Mouse (Mus musculus): Measurements from ENCODE around the gene Spert. TPM values are rescaled to one million over a fixed set of nuclear protein-coding genes. Genes with fewer than 3 reads are reported as not detected.

Gene Spert
- polyA plus RNA-seq, 1 experiment from 2014 or later = not detected

- Histone ChIP-seq H3K36me3 (ENCODE audit: insufficient read depth, low read length) (no peaks in the 10 kb centered on the region), H3K27me3 (ENCODE audit: insufficient read depth, low read length) (no peaks in the 10 kb centered on the region), H3K9me3 (replicated peaks; ENCODE audit: low read length) (no peaks in the 10 kb centered on the region), H3K4me2 (ENCODE audit: low read length) (no peak overlapping the region), H3K4me1 (replicated peaks; ENCODE audit: insufficient read depth, low read length) (no peaks in the 10 kb centered on the region), H3K9ac (ENCODE audit: low read depth, low read length) (no peak overlapping the region), H3K4me3 (replicated peaks; ENCODE audit: low read depth, low read length) (no peak overlapping the region), H3K27ac (no peak overlapping the region)
- 93% methylated on average over 8 of the region's 8 CpGs for WGBS
- no peak for DNase-seq (ENCODE audit: low spot score)
- ATAC-seq (replicated peaks; ENCODE audit: low FRiP score, low read depth) = no peak
- no peak for TF ChIP-seq CTCF (IDR thresholded peaks at IDR 0.05; ENCODE audit: low read depth)
Measured at GRCm38 (mm10) chr14:75628870-75629269, 36.0 kb upstream of the Spert start.

GRCm38 (mm10) chr14:75622984-75623383 is 30.1 kb upstream of the Spert start:
- H3K4me2 ChIP-seq (ENCODE audit: low read length) = no peak overlapping the region
- no peak overlapping the region for H3K9ac ChIP-seq (ENCODE audit: low read depth, low read length)
- no peak for TF ChIP-seq CTCF (IDR thresholded peaks at IDR 0.05; ENCODE audit: low read depth)
- H3K4me1 ChIP-seq (replicated peaks; ENCODE audit: insufficient read depth, low read length) = no peaks in the 10 kb centered on the region
- no peaks in the 10 kb centered on the region for H3K27me3 ChIP-seq (ENCODE audit: insufficient read depth, low read length)
- no peak overlapping the region for H3K4me3 ChIP-seq (replicated peaks; ENCODE audit: low read depth, low read length)
- WGBS = 68% methylated on average over 7 of the region's 7 CpGs
- no peaks in the 10 kb centered on the region for H3K9me3 ChIP-seq (replicated peaks; ENCODE audit: low read length)
- no peak overlapping the region for H3K27ac ChIP-seq
- ATAC-seq (replicated peaks; ENCODE audit: low FRiP score, low read depth) = no peak
- no peaks in the 10 kb centered on the region for H3K36me3 ChIP-seq (ENCODE audit: insufficient read depth, low read length)
- no peak for DNase-seq (ENCODE audit: low spot score)

GRCm38 (mm10) chr14:75616375-75616774 is 23.5 kb upstream of the Spert start:
- H3K36me3 ChIP-seq (ENCODE audit: insufficient read depth, low read length) = no peaks in the 10 kb centered on the region
- no peak for TF ChIP-seq CTCF (IDR thresholded peaks at IDR 0.05; ENCODE audit: low read depth)
- H3K4me3 ChIP-seq (replicated peaks; ENCODE audit: low read depth, low read length) = no peak overlapping the region
- no peak overlapping the region for H3K4me2 ChIP-seq (ENCODE audit: low read length)
- no peaks in the 10 kb centered on the region for H3K4me1 ChIP-seq (replicated peaks; ENCODE audit: insufficient read depth, low read length)
- 76% methylated on average over 6 of the region's 6 CpGs for WGBS
- H3K9ac ChIP-seq (ENCODE audit: low read depth, low read length) = no peak overlapping the region
- no peaks in the 10 kb centered on the region for H3K9me3 ChIP-seq (replicated peaks; ENCODE audit: low read length)
- no peaks in the 10 kb centered on the region for H3K27me3 ChIP-seq (ENCODE audit: insufficient read depth, low read length)
- ATAC-seq (replicated peaks; ENCODE audit: low FRiP score, low read depth) = no peak
- no peak for DNase-seq (ENCODE audit: low spot score)
- H3K27ac ChIP-seq = no peak overlapping the region

- Histone ChIP-seq H3K9ac (ENCODE audit: low read depth, low read length) (no peak overlapping the region), H3K9me3 (replicated peaks; ENCODE audit: low read length) (no peaks in the 10 kb centered on the region), H3K27me3 (ENCODE audit: insufficient read depth, low read length) (no peaks in the 10 kb centered on the region), H3K4me1 (replicated peaks; ENCODE audit: insufficient read depth, low read length) (no peaks in the 10 kb centered on the region), H3K4me2 (ENCODE audit: low read length) (no peak overlapping the region), H3K27ac (no peak overlapping the region), H3K36me3 (ENCODE audit: insufficient read depth, low read length) (no peaks in the 10 kb centered on the region), H3K4me3 (replicated peaks; ENCODE audit: low read depth, low read length) (no peak overlapping the region)
- ATAC-seq (replicated peaks; ENCODE audit: low FRiP score, low read depth) (no peak), DNase-seq (ENCODE audit: low spot score) (no peak)
- no peak for TF ChIP-seq CTCF (IDR thresholded peaks at IDR 0.05; ENCODE audit: low read depth)
- WGBS = 86% methylated on average over 2 of the region's 2 CpGs
Measured at GRCm38 (mm10) chr14:75609176-75609575, 16.3 kb upstream of the Spert start.

GRCm38 (mm10) chr14:75583870-75584269 is 9.0 kb downstream of the Spert start:
- no peak overlapping the region for H3K27ac ChIP-seq
- H3K4me1 ChIP-seq (replicated peaks; ENCODE audit: insufficient read depth, low read length) = no peaks in the 10 kb centered on the region
- no peak overlapping the region for H3K4me2 ChIP-seq (ENCODE audit: low read length)
- no peaks in the 10 kb centered on the region for H3K9me3 ChIP-seq (replicated peaks; ENCODE audit: low read length)
- H3K36me3 ChIP-seq (ENCODE audit: insufficient read depth, low read length) = no peaks in the 10 kb centered on the region
- ATAC-seq (replicated peaks; ENCODE audit: low FRiP score, low read depth) = no peak
- 77% methylated on average over 12 of the region's 12 CpGs for whole genome bisulfite sequencing
- DNase-seq (ENCODE audit: low spot score) = no peak
- no peak overlapping the region for H3K9ac ChIP-seq (ENCODE audit: low read depth, low read length)
- H3K4me3 ChIP-seq (replicated peaks; ENCODE audit: low read depth, low read length) = no peak overlapping the region
- H3K27me3 ChIP-seq (ENCODE audit: insufficient read depth, low read length) = no peaks in the 10 kb centered on the region
- no peak for TF ChIP-seq CTCF (IDR thresholded peaks at IDR 0.05; ENCODE audit: low read depth)

- no peak for DNase-seq (ENCODE audit: low spot score)
- no peak overlapping the region for H3K9ac ChIP-seq (ENCODE audit: low read depth, low read length)
- H3K4me3 ChIP-seq (replicated peaks; ENCODE audit: low read depth, low read length) = no peak overlapping the region
- no peak for TF ChIP-seq CTCF (IDR thresholded peaks at IDR 0.05; ENCODE audit: low read depth)
- H3K27ac ChIP-seq = no peak overlapping the region
- no peak for ATAC-seq (replicated peaks; ENCODE audit: low FRiP score, low read depth)
- no peaks in the 10 kb centered on the region for H3K36me3 ChIP-seq (ENCODE audit: insufficient read depth, low read length)
- no peaks in the 10 kb centered on the region for H3K27me3 ChIP-seq (ENCODE audit: insufficient read depth, low read length)
- H3K4me1 ChIP-seq (replicated peaks; ENCODE audit: insufficient read depth, low read length) = no peaks in the 10 kb centered on the region
- H3K9me3 ChIP-seq (replicated peaks; ENCODE audit: low read length) = no peaks in the 10 kb centered on the region
- no peak overlapping the region for H3K4me2 ChIP-seq (ENCODE audit: low read length)
- 76% methylated on average over 6 of the region's 6 CpGs for WGBS
Measured at GRCm38 (mm10) chr14:75579010-75579409, 13.9 kb downstream of the Spert start.

GRCm38 (mm10) chr14:75566303-75566702 is 26.6 kb downstream of the Spert start:
- Histone ChIP-seq H3K27me3 (ENCODE audit: insufficient read depth, low read length) (no peaks in the 10 kb centered on the region), H3K4me3 (replicated peaks; ENCODE audit: low read depth, low read length) (no peak overlapping the region), H3K36me3 (ENCODE audit: insufficient read depth, low read length) (no peaks in the 10 kb centered on the region), H3K4me2 (ENCODE audit: low read length) (no peak overlapping the region), H3K9me3 (replicated peaks; ENCODE audit: low read length) (no peaks in the 10 kb centered on the region), H3K9ac (ENCODE audit: low read depth, low read length) (no peak overlapping the region), H3K4me1 (replicated peaks; ENCODE audit: insufficient read depth, low read length) (no peaks in the 10 kb centered on the region), H3K27ac (no peak overlapping the region)
- TF ChIP-seq CTCF (IDR thresholded peaks at IDR 0.05; ENCODE audit: low read depth) = no peak
- DNase-seq (ENCODE audit: low spot score) (no peak), ATAC-seq (replicated peaks; ENCODE audit: low FRiP score, low read depth) (no peak)
- WGBS = 81% methylated on average over 3 of the region's 3 CpGs

Data from kidney, postnatal 0 days (tissue).